Mouse (Mus musculus) forebrain, embryonic 12.5 days (tissue): ENCODE results near the gene Dguok. TPM values are rescaled to one million over a fixed set of nuclear protein-coding genes. Genes with fewer than 3 reads are reported as not detected.

Experiments
- ATAC-seq: fragments of 200-750 bp; cut with Nextera tagmentation; 2 replicates; pipeline ENCODE4 v1.8.0; 2017; ENCODE audit warnings: moderate TSS enrichment; ENCODE audit not compliant: low FRiP score
- H3K27ac ChIP-seq: fragments of 300-500 bp; sonication (generic); 2 replicates; pipeline ENCODE4 v1.5.1; 2016; ENCODE audit warnings: mild to moderate bottlenecking
- H3K27me3 ChIP-seq: fragments of 300-500 bp; sonication (generic); 2 replicates; pipeline ENCODE4 v1.6.1; 2016; ENCODE audit warnings: mild to moderate bottlenecking
- H3K36me3 ChIP-seq: fragments of 300-500 bp; sonication (generic); replicated peaks from 2 replicates; pipeline ENCODE4 v1.6.1; 2016; ENCODE audit warnings: mild to moderate bottlenecking
- H3K4me1 ChIP-seq: fragments of 300-500 bp; sonication (generic); 2 replicates; pipeline ENCODE4 v1.6.1; 2016
- H3K4me2 ChIP-seq: fragments of 300-500 bp; sonication (generic); 2 replicates; pipeline ENCODE4 v1.6.1; 2016; ENCODE audit warnings: mild to moderate bottlenecking, moderate library complexity
- H3K4me3 ChIP-seq: fragments of 300-500 bp; sonication (generic); replicated peaks from 2 replicates; pipeline ENCODE4 v1.5.1; 2016; ENCODE audit warnings: mild to moderate bottlenecking
- H3K9ac ChIP-seq: fragments of 300-500 bp; sonication (generic); 2 replicates; pipeline ENCODE4 v1.6.1; 2016; ENCODE audit warnings: mild to moderate bottlenecking
- H3K9me3 ChIP-seq: fragments of 300-500 bp; sonication (generic); 2 replicates; pipeline ENCODE4 v1.6.1; 2016
- WGBS: fragments of 180-500 bp; shearing (Covaris S2); methylation state at CpG from one replicate; pipeline ENCODE4 v1.1.7; 2016; 5-methylcytosine and 5-hydroxymethylcytosine counted together
- polyA plus RNA-seq: library from polyadenylated mRNA; unstranded; fragments of >200 nt; fragmentation: Nextera tagmentation; extraction: Ambion mirVana; gene quantifications from 2 replicates; pipeline ENCODE4 v1.2.1, GENCODE M21; 2016

Dguok gene
- polyA plus RNA-seq, 1 experiment from 2014 or later = 64.7 TPM

- no peak overlapping the region for H3K27ac ChIP-seq
- H3K9me3 ChIP-seq = no peaks in the 10 kb centered on the region
- H3K9ac ChIP-seq = no peak overlapping the region
- no peak for ATAC-seq
- H3K36me3 ChIP-seq = peaks cover 6% of the 10 kb centered on the region; the same call in 1 of the 2 replicates
- 88% methylated on average over 9 of the region's 9 CpGs for WGBS
- no peaks in the 10 kb centered on the region for H3K4me1 ChIP-seq
- H3K27me3 ChIP-seq = no peaks in the 10 kb centered on the region
- no peak overlapping the region for H3K4me2 ChIP-seq
- H3K4me3 ChIP-seq = no peak overlapping the region
Measured at GRCm38 (mm10) chr6:83473240-83473639, 33.5 kb downstream of the Dguok start.

GRCm38 (mm10) chr6:83471739-83472138 lies 35.0 kb downstream of the Dguok start:
- Histone ChIP-seq H3K9me3 (no peaks in the 10 kb centered on the region), H3K4me2 (no peak overlapping the region), H3K27me3 (no peaks in the 10 kb centered on the region), H3K4me1 (no peaks in the 10 kb centered on the region), H3K9ac (no peak overlapping the region), H3K27ac (no peak overlapping the region), H3K4me3 (no peak overlapping the region), H3K36me3 (no peaks in the 10 kb centered on the region)
- 93% methylated on average over 7 of the region's 7 CpGs for WGBS
- ATAC-seq = no peak

GRCm38 (mm10) chr6:83464011-83464410 lies 42.8 kb downstream of the Dguok start:
- no peaks in the 10 kb centered on the region for H3K9me3 ChIP-seq
- no peak overlapping the region for H3K27ac ChIP-seq
- no peaks in the 10 kb centered on the region for H3K4me1 ChIP-seq
- no peak overlapping the region for H3K9ac ChIP-seq
- ATAC-seq = no peak
- no peaks in the 10 kb centered on the region for H3K36me3 ChIP-seq
- no peak overlapping the region for H3K4me2 ChIP-seq
- peaks cover 4% of the 10 kb centered on the region; the same call in 1 of the 2 replicates for H3K27me3 ChIP-seq
- no peak overlapping the region for H3K4me3 ChIP-seq

- Histone ChIP-seq H3K4me2 (no peak within 1 kb of the TSS), H3K9ac (no peak within 1 kb of the TSS), H3K4me3 (no peak within 1 kb of the TSS), H3K36me3 (no peaks in the 10 kb centered on the region), H3K4me1 (peaks cover 30% of the 10 kb centered on the region), H3K27ac (no peak within 1 kb of the TSS), H3K9me3 (no peaks in the 10 kb centered on the region), H3K27me3 (peaks cover 10% of the 10 kb centered on the region; the same call in 1 of the 2 replicates)
- 79% methylated on average over 4 of the region's 4 CpGs for WGBS
- ATAC-seq = no peak
Measured at GRCm38 (mm10) chr6:83459034-83459644, 47.6 kb downstream of the Dguok start, which contains the start of gene Tet3. Gene Tet3, minus strand, starts transcription at chr6:83459084.

- no peak for ATAC-seq
Measured at GRCm38 (mm10) chr6:83456984-83457810, 49.6 kb downstream of the Dguok start.

GRCm38 (mm10) chr6:83456131-83456983 lies 50.4 kb downstream of the Dguok start:
- H3K4me3 ChIP-seq = peak overlapping the region; percentile 92
- H3K9ac ChIP-seq = peak overlapping the region; percentile 95
- peak overlapping the region; percentile 97 for H3K27ac ChIP-seq
- ATAC-seq = peak; percentile 80
- peaks cover 10% of the 10 kb centered on the region; the same call in 1 of the 2 replicates for H3K27me3 ChIP-seq
- H3K4me1 ChIP-seq = peaks cover 56% of the 10 kb centered on the region
- H3K4me2 ChIP-seq = peak overlapping the region; percentile 90
- H3K36me3 ChIP-seq = no peaks in the 10 kb centered on the region
- 2% methylated on average over 30 of the region's 105 CpGs for WGBS
- no peaks in the 10 kb centered on the region for H3K9me3 ChIP-seq

More at GRCm38 (mm10) chr6:83456984-83457810, 49.6 kb downstream of the Dguok start:
- peak overlapping the region; percentile 97 for H3K27ac ChIP-seq
- H3K27me3 ChIP-seq = peaks cover 10% of the 10 kb centered on the region; the same call in 1 of the 2 replicates
- H3K36me3 ChIP-seq = no peaks in the 10 kb centered on the region
- H3K9ac ChIP-seq = peak overlapping the region; percentile 95
- WGBS = 3% methylated on average over 33 of the region's 33 CpGs
- H3K9me3 ChIP-seq = no peaks in the 10 kb centered on the region
- peak overlapping the region; percentile 92 for H3K4me3 ChIP-seq
- H3K4me1 ChIP-seq = peaks cover 48% of the 10 kb centered on the region
- peak overlapping the region; percentile 90 for H3K4me2 ChIP-seq

- no peaks in the 10 kb centered on the region for H3K9me3 ChIP-seq
- no peaks in the 10 kb centered on the region; the same call in 1 of the 2 replicates for H3K36me3 ChIP-seq
- peak overlapping the region; percentile 97 for H3K27ac ChIP-seq
- peak; percentile 66 for ATAC-seq
- peaks cover 64% of the 10 kb centered on the region for H3K4me1 ChIP-seq
- peaks cover 10% of the 10 kb centered on the region; the same call in 1 of the 2 replicates for H3K27me3 ChIP-seq
- H3K4me2 ChIP-seq = peak overlapping the region; percentile 90
- 3% methylated on average over 11 of the region's 41 CpGs for WGBS
- peak overlapping the region; percentile 95 for H3K9ac ChIP-seq
- peak overlapping the region; percentile 92 for H3K4me3 ChIP-seq
Measured at GRCm38 (mm10) chr6:83455328-83456130, 51.2 kb downstream of the Dguok start.

- Histone ChIP-seq H3K27me3 (0 out of 2 replicates have a peak, but pooled peaks cover 5% of the 10 kb centered on the region), H3K4me2 (peak overlapping the region; percentile 90), H3K27ac (no peak overlapping the region), H3K4me3 (peak overlapping the region; percentile 92), H3K36me3 (peaks cover 6% of the 10 kb centered on the region; the same call in 1 of the 2 replicates), H3K9me3 (no peaks in the 10 kb centered on the region), H3K9ac (peak overlapping the region; percentile 95), H3K4me1 (peaks cover 76% of the 10 kb centered on the region)
- no peak for ATAC-seq
- WGBS = 51% methylated on average over 11 of the region's 11 CpGs
Measured at GRCm38 (mm10) chr6:83453706-83454105, 53.1 kb downstream of the Dguok start.

GRCm38 (mm10) chr6:83450451-83451303 lies 56.1 kb downstream of the Dguok start:
- Histone ChIP-seq H3K4me2 (no peak overlapping the region), H3K9me3 (no peaks in the 10 kb centered on the region), H3K4me1 (peaks cover 72% of the 10 kb centered on the region), H3K36me3 (peaks cover 20% of the 10 kb centered on the region), H3K4me3 (no peak overlapping the region), H3K9ac (no peak overlapping the region), H3K27ac (no peak overlapping the region), H3K27me3 (no peaks in the 10 kb centered on the region)
- ATAC-seq = no peak
- WGBS = 82% methylated on average over 7 of the region's 9 CpGs

GRCm38 (mm10) chr6:83449440-83449839 lies 57.3 kb downstream of the Dguok start:
- no peak for ATAC-seq
- Histone ChIP-seq H3K36me3 (peaks cover 20% of the 10 kb centered on the region), H3K9me3 (no peaks in the 10 kb centered on the region), H3K27me3 (no peaks in the 10 kb centered on the region), H3K9ac (no peak overlapping the region), H3K4me3 (no peak overlapping the region), H3K4me2 (no peak overlapping the region), H3K4me1 (peaks cover 74% of the 10 kb centered on the region), H3K27ac (no peak overlapping the region)
- 83% methylated on average over 3 of the region's 3 CpGs for WGBS

- no peak overlapping the region for H3K9ac ChIP-seq
- no peak overlapping the region for H3K4me2 ChIP-seq
- H3K4me1 ChIP-seq = peaks cover 74% of the 10 kb centered on the region
- no peak overlapping the region for H3K4me3 ChIP-seq
- H3K36me3 ChIP-seq = peaks cover 20% of the 10 kb centered on the region
- H3K9me3 ChIP-seq = no peaks in the 10 kb centered on the region
- no peak for ATAC-seq
- 96% methylated on average over 4 of the region's 4 CpGs for WGBS
- H3K27me3 ChIP-seq = no peaks in the 10 kb centered on the region
- H3K27ac ChIP-seq = no peak overlapping the region
Measured at GRCm38 (mm10) chr6:83448911-83449310, 57.9 kb downstream of the Dguok start.
